Mouse (Mus musculus): ENCODE results near the gene Zfp423.

DNA sequence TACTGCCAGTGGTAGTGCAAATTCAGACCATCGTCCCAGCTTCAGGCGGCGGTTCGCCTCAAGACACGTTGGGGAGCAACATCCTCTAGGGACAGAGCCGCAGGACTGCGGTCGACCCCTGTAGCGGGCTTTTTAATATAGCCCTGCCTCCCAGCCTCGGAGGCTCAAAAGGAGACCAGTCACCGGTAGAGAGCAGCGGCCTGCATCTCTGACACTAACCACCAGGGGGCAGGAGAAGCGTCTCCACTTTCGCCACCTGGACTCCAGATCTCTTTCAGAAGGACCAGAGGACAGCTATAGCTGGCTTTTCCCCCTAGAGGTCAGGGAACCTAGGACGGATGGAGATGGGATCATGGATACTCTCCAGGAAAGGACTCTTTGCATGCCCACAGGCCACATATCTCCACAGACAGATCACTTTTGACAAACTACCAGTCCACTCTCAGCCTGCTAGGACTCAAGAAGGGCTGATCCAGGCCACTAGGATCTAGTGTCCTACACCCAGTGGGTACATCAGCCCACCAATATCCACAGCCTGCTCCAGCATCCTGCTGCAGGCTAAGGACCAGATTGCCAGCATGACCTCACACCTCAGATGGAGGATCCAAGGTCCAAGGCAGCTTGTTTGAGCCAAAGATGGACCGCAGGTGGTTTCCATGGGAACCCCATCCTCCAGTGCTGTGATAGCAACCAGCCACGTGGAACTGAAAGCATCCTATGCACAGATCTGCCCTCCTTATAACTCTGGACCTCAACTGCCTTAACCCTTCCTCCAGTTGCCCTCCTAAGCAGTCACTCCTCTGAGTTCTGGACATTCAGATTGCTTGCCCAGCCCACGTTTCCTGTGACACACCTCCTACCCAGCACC is 295.8 kb downstream of the Zfp423 start:
- TF ChIP-seq CTCF (IDR thresholded peaks at IDR 0.05 in 2 of 3, conservative IDR thresholded peaks at IDR 0.05 in 1 of 3; ENCODE audit: control insufficient read depth in 1 of 3, insufficient read depth in 1 of 3, low read depth in 2 of 3, low read length in 3 of 3, poor library complexity in 1 of 3, severe bottlenecking in 1 of 3) (peak in 1 of 3 experiments; percentile 24; a peak in 2 of 6 replicates), MAX (IDR thresholded peaks at IDR 0.05; ENCODE audit: low read length) (no peak), POLR2AphosphoS2 (IDR thresholded peaks at IDR 0.05; ENCODE audit: low read length) (no peak), EP300 (IDR thresholded peaks at IDR 0.05; ENCODE audit: low read depth in 1 of 2, low read length in 2 of 2) (no peak), POLR2A (IDR thresholded peaks at IDR 0.05; ENCODE audit: control insufficient read depth in 1 of 2, insufficient read depth in 1 of 2, low read depth in 1 of 2, low read length in 2 of 2, poor library complexity in 1 of 2) (no peak), ELF1 (IDR thresholded peaks at IDR 0.05; ENCODE audit: low read depth, low read length) (no peak), ZKSCAN1 (IDR thresholded peaks at IDR 0.05; ENCODE audit: low read depth, low read length) (no peak), TAL1 (IDR thresholded peaks at IDR 0.05; ENCODE audit: low read length) (no peak), ZC3H11A (IDR thresholded peaks at IDR 0.05; ENCODE audit: low read depth, low read length) (no peak), E2F4 (IDR thresholded peaks at IDR 0.05; ENCODE audit: borderline replicate concordance, low read depth, low read length) (no peak)
